Mouse (Mus musculus): Measurements from ENCODE around the gene Atf7.

DNA sequence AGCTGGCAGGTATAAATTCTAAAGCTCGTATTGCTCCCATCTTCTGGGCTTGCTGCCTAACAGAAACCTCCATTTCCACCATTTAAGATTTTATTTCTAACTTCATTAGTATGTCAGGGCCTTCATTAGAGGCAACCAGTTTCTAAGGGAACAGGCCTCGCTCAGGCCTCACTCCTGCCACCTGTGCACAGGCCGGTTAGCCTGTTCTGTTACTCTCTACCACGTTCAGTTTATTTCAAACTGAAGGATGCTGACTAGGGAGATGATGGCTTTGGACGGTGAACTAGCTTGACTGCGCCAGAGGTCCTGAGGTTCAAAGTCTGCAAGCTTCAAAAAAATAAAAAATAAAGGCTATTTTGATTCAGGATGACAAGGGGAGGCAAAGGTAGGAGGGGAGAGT, 45.0 kb upstream of the Atf7 start:
- TF ChIP-seq CTCF (IDR thresholded peaks at IDR 0.05; ENCODE audit: extremely low read depth, insufficient read depth, low read length) (no peak), POLR2A (IDR thresholded peaks at IDR 0.05; ENCODE audit: extremely low read depth, insufficient read depth, low read length) (no peak)

Measured in cortical plate, adult 2 months (tissue).